Mouse (Mus musculus) 3134 (cell line): ENCODE results near the gene Pla2g2c.

Experiments used
- DNase-seq: peaks from one replicate; pipeline ENCODE4 v3.0.0-alpha.2; 2011; ENCODE audit warnings: low spot score; ENCODE audit not compliant: insufficient read length; ENCODE audit errors: extremely low read depth

Gene Pla2g2c

DNA sequence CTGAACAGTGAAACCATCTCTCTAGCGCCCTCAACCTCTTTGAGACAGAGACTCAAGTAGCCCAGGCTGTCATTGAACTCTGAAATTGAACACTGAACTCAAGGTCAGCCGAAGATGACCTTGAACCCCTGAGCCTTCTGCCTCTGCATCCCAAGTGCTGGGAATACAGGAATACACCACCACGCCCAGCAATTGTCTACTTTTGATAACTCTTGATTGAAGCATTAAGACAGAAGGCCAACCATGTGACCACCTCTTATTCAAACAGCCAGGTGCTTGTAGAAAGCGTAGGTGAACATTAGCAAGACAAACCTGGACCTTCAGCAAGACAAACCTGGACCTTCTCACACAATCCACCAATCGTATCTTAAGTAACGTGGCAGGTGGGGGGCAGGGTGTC, 69.8 kb downstream of the Pla2g2c start:
- DNase-seq: no peak
